Mouse (Mus musculus) forebrain, postnatal 0 days (tissue): Measurements from ENCODE around the gene Ilf2. TPM values are rescaled to one million over a fixed set of nuclear protein-coding genes. Genes with fewer than 3 reads are reported as not detected.

Source experiments
- ATAC-seq: fragments of 200-750 bp; cut with Nextera tagmentation; 2 replicates; pipeline ENCODE4 v1.8.0; 2017; ENCODE audit warnings: mild to moderate bottlenecking, moderate library complexity
- DNase-seq: peaks from one replicate; pipeline ENCODE4 v3.0.0-alpha.2; 2015
- H3K27ac ChIP-seq: fragments of 300-500 bp; sonication (generic); 2 replicates; pipeline ENCODE4 v1.5.1; 2014; ENCODE audit warnings: low read depth, mild to moderate bottlenecking, antibody characterized with exemption, low read length, moderate library complexity, mixed read lengths
- H3K27me3 ChIP-seq: fragments of 300-500 bp; sonication (generic); 2 replicates; pipeline ENCODE4 v1.6.1; 2014; ENCODE audit warnings: mild to moderate bottlenecking, low read length, mixed read lengths; ENCODE audit not compliant: insufficient read depth
- H3K36me3 ChIP-seq: fragments of 300-500 bp; sonication (generic); 2 replicates; pipeline ENCODE4 v1.6.1; 2014; ENCODE audit warnings: mild to moderate bottlenecking, moderate library complexity; ENCODE audit not compliant: insufficient read depth
- H3K4me1 ChIP-seq: fragments of 300-500 bp; sonication (generic); 2 replicates; pipeline ENCODE4 v1.6.1; 2014; ENCODE audit warnings: antibody characterized with exemption; ENCODE audit not compliant: insufficient read depth
- H3K4me2 ChIP-seq: fragments of 300-500 bp; sonication (generic); 2 replicates; pipeline ENCODE4 v1.6.1; 2014; ENCODE audit warnings: low read depth, mild to moderate bottlenecking, moderate library complexity
- H3K4me3 ChIP-seq: fragments of 300-500 bp; sonication (generic); 2 replicates; pipeline ENCODE4 v1.5.1; 2014; ENCODE audit warnings: low read depth, low read length, mixed read lengths
- H3K9ac ChIP-seq: fragments of 300-500 bp; sonication (generic); 2 replicates; pipeline ENCODE4 v1.6.1; 2014; ENCODE audit warnings: mild to moderate bottlenecking
- H3K9me3 ChIP-seq: fragments of 300-500 bp; sonication (generic); 2 replicates; pipeline ENCODE4 v1.6.1; 2016; ENCODE audit warnings: low read length
- CTCF ChIP-seq: sonication (generic); IDR thresholded peaks from 2 replicates; pipeline ENCODE4 v1.5.1; 2016; ENCODE audit warnings: antibody characterized with exemption, control low read depth, low read depth
- WGBS: fragments of 180-500 bp; shearing (Covaris S2); extraction: QIAGEN DNeasy Blood & Tissue Kit; methylation state at CpG from one replicate; pipeline ENCODE4 v1.1.7; 2014; 5-methylcytosine and 5-hydroxymethylcytosine counted together
- polyA plus RNA-seq: library from polyadenylated mRNA; unstranded; fragments of >200 nt; fragmentation: Nextera tagmentation; extraction: Ambion mirVana; gene quantifications from 2 replicates; pipeline ENCODE4 v1.2.1, GENCODE M21; 2015
- total RNA-seq: library from RNA; depleted of rRNA; stranded (reverse); fragments of >200 nt; gene quantifications from 2 replicates; pipeline ENCODE4 v1.2.3, GENCODE M21; 2014

The Ilf2 gene
- total and polyA plus RNA-seq, 2 experiments from 2014 or later, result 191 to 199 TPM

- Histone ChIP-seq H3K27me3 (peaks cover 21% of the 10 kb centered on the region), H3K9me3 (no peaks in the 10 kb centered on the region), H3K4me1 (no peaks in the 10 kb centered on the region), H3K27ac (no peak overlapping the region), H3K9ac (no peak overlapping the region), H3K4me3 (no peak overlapping the region), H3K36me3 (no peaks in the 10 kb centered on the region), H3K4me2 (no peak overlapping the region)
- TF ChIP-seq CTCF, result no peak
- DNase-seq (no peak), ATAC-seq (no peak)
- WGBS, result 73% methylated on average over 5 of the region's 5 CpGs
These were observed 15.6 kb upstream of the Ilf2 start for GRCm38 (mm10) chr3:90460315-90460714.

- no peak overlapping the region for H3K9ac ChIP-seq
- no peak for TF ChIP-seq CTCF
- H3K36me3 ChIP-seq, result no peaks in the 10 kb centered on the region
- no peak overlapping the region for H3K4me2 ChIP-seq
- H3K4me3 ChIP-seq, result no peak overlapping the region
- H3K4me1 ChIP-seq, result no peaks in the 10 kb centered on the region
- ATAC-seq (no peak), DNase-seq (no peak)
- H3K27me3 ChIP-seq, result peaks cover 28% of the 10 kb centered on the region
- 92% methylated on average over 3 of the region's 3 CpGs for WGBS
- no peaks in the 10 kb centered on the region for H3K9me3 ChIP-seq
- no peak overlapping the region for H3K27ac ChIP-seq
These were observed 14.0 kb upstream of the Ilf2 start for GRCm38 (mm10) chr3:90461935-90462334.

DNA sequence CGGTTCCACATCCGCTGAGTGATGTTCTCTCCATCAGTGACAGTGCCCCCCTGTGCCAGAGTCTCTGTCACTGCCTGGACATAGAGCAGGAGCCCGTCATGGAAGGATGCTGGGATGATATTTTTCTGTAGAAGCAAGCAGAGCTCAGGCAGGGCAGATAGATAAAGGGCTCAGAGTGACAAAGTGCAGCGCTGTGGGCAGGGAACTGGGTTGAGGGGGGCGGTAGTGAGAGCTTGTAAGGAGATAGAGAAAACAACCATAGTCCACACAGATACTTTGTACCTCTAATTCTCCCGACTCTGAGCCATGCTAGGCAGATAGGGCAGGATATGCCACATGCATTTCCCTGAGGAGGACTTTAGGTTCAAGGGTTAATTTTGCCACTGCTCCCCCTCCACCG lies 13.3 kb upstream of the Ilf2 start:
- no peak for DNase-seq
- no peak for TF ChIP-seq CTCF
- Histone ChIP-seq H3K4me1 (no peaks in the 10 kb centered on the region), H3K9ac (no peak overlapping the region), H3K27ac (no peak overlapping the region), H3K27me3 (peaks cover 28% of the 10 kb centered on the region), H3K4me2 (no peak overlapping the region), H3K36me3 (no peaks in the 10 kb centered on the region), H3K4me3 (no peak overlapping the region), H3K9me3 (no peaks in the 10 kb centered on the region)
- 31% methylated on average over 7 of the region's 7 CpGs for WGBS
- no peak for ATAC-seq

DNA sequence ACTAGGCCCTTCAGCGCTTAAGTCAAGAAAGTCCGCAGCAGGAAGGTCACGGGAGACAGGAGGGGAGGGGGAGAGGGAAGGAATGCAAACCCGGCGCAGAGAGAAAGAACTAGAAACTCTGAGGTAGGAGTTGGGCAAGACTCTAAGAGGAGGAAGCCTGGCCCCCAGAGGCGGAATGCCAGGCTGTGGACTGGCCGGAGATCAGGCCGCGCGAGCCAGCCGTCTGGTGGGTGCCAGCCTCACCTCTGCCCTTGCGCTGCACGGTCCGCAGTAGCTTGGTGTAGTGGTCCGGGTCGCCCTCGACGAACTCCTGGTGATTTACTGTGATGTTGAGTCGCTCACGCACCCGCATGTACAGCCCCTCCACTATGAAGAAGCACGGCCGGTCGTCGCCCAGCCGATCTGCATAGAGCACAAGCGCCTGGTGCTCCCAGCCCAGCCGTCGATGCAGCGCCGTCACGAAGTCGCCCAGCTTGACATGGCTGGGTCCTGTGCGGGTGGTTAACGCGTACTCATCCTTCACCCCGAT lies 11.3 kb upstream of the Ilf2 start:
- peak overlapping the region; percentile 48 for H3K4me3 ChIP-seq
- peak overlapping the region; percentile 97 for H3K4me2 ChIP-seq
- peaks cover 28% of the 10 kb centered on the region for H3K27me3 ChIP-seq
- no peaks in the 10 kb centered on the region for H3K4me1 ChIP-seq
- no peak overlapping the region for H3K27ac ChIP-seq
- no peak for DNase-seq
- ATAC-seq, result peak; percentile 23; the same call in 1 of the 2 replicates
- WGBS, result 11% methylated on average over 37 of the region's 37 CpGs
- H3K9ac ChIP-seq, result peak overlapping the region; percentile 48; the same call in 1 of the 2 replicates
- H3K9me3 ChIP-seq, result no peaks in the 10 kb centered on the region
- no peaks in the 10 kb centered on the region for H3K36me3 ChIP-seq
- no peak for TF ChIP-seq CTCF

DNA sequence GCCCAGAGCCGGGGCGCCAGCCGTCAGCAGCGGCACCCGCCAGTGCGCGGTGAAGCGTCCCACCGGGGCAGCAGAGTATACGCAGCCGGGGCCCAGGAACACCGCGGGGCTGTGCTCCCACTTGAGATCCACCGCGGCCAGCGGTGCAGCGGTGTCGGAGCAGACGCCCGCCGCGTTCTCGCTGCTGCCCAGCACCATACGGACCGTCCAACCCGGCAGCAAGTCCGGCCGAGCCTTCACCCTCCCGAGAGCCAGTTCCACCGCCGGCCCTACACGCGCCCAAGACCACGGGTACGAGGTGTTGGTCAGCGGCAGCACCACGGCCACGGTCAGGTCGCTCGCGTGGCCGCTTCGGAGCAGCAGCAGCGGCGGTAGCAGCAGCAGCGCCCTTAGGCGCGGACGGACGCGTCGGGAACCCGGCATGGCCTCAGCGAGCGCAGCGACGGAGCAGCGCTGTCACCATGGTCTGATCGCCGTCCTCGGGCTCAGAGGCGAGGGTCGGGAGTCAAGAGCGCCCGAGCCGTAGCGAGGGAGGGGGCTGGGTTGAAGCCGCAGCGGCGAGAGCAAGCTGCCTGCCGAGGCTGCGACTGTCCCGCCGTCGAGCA lies 10.7 kb upstream of the Ilf2 start:
- Histone ChIP-seq H3K4me1 (no peaks in the 10 kb centered on the region), H3K4me3 (peak overlapping the region; percentile 48), H3K27me3 (peaks cover 28% of the 10 kb centered on the region), H3K9ac (peak overlapping the region; percentile 48), H3K4me2 (peak overlapping the region; percentile 97), H3K36me3 (no peaks in the 10 kb centered on the region), H3K27ac (no peak overlapping the region), H3K9me3 (no peaks in the 10 kb centered on the region)
- DNase-seq (peak; percentile 13), ATAC-seq (peak; percentile 45)
- 1% methylated on average over 75 of the region's 75 CpGs for WGBS
- TF ChIP-seq CTCF, result no peak

DNA sequence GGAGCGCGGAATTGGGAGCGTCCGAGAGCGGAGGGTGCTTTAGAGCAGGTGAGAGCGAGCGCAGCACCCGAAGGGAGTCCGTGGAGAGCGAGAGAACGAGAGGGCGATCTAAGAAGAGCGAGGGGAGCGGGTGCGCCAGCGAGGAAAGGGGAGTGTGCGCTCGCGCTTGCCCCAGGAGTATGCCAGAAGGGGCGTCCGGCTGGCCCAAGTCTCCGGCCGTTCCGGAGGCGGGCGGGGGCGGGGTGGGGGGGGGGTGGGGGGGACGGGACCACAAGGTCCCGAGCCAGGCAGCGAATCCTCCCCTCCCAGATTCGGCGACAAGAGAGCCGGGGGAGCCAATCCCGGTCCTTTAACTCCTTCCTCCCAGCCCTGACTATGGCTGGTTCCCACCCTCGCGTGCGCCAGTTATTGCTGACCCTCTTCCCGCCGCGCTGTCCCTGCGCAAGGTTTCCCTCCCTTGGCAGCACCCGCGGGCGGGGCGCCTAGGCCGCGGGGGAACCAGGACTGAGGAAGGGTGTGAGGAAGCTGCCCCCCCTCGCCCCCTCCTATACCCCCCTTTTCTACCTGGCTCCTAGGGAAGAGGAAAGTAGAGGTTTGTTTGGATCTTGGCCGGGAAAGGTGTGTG lies 10.1 kb upstream of the Ilf2 start, which contains the start of gene Npr1:
Gene Npr1 (minus strand): TSS at position 181 of the 625 bp plus-strand sequence.
- no peaks in the 10 kb centered on the region for H3K9me3 ChIP-seq
- H3K27me3 ChIP-seq, result peaks cover 28% of the 10 kb centered on the region
- peak within 1 kb of the TSS; percentile 97 for H3K4me2 ChIP-seq
- DNase-seq (no peak), ATAC-seq (peak; percentile 47; the same call in 1 of the 2 replicates)
- TF ChIP-seq CTCF, result no peak
- WGBS, result under 1% methylated on average over 34 of the region's 49 CpGs
- peak within 1 kb of the TSS; percentile 48 for H3K4me3 ChIP-seq
- H3K9ac ChIP-seq, result peak within 1 kb of the TSS; percentile 48
- no peak within 1 kb of the TSS for H3K27ac ChIP-seq
- H3K36me3 ChIP-seq, result no peaks in the 10 kb centered on the region
- no peaks in the 10 kb centered on the region for H3K4me1 ChIP-seq

GRCm38 (mm10) chr3:90466311-90466766 lies 9.6 kb upstream of the Ilf2 start:
- Histone ChIP-seq H3K4me3 (peak overlapping the region; percentile 48), H3K4me1 (no peaks in the 10 kb centered on the region), H3K27me3 (peaks cover 28% of the 10 kb centered on the region), H3K27ac (no peak overlapping the region), H3K9me3 (no peaks in the 10 kb centered on the region), H3K9ac (peak overlapping the region; percentile 48), H3K36me3 (no peaks in the 10 kb centered on the region), H3K4me2 (peak overlapping the region; percentile 97)
- peak; percentile 77 for DNase-seq
- WGBS, result 0% methylated on average over 15 of the region's 15 CpGs
- ATAC-seq, result peak; percentile 58; the same call in 1 of the 2 replicates
- peak; percentile 83 for TF ChIP-seq CTCF
